Mouse (Mus musculus) small intestine, adult 2 months (tissue): Measurements from ENCODE around the gene Dcst1.

Experiments
- CTCF ChIP-seq: fragments of 200-500 bp; IDR thresholded peaks from 2 replicates; pipeline ENCODE4 v1.5.1; 2012; ENCODE audit warnings: low read depth, mild to moderate bottlenecking, control low read depth, inconsistent platforms, low read length, moderate library complexity, mixed read lengths; ENCODE audit not compliant: insufficient replicate concordance, insufficient read length; ENCODE audit errors: extremely low read depth
- POLR2A ChIP-seq: fragments of 200-500 bp; IDR thresholded peaks from 2 replicates; pipeline ENCODE4 v1.6.1; 2012; ENCODE audit warnings: low read depth, mild to moderate bottlenecking, control low read depth, inconsistent platforms, low read length, moderate library complexity

- TF ChIP-seq POLR2A (no peak), CTCF (no peak)
Measured at GRCm38 (mm10) chr3:89305105-89305504, 59.9 kb downstream of the Dcst1 start.
